Mouse (Mus musculus): ENCODE results near the gene Dnajc10. TPM values are rescaled to one million over a fixed set of nuclear protein-coding genes. Genes with fewer than 3 reads are reported as not detected.

Dnajc10 gene
- polyA plus RNA-seq, 1 experiment from 2014 or later: 66.9 TPM

DNA sequence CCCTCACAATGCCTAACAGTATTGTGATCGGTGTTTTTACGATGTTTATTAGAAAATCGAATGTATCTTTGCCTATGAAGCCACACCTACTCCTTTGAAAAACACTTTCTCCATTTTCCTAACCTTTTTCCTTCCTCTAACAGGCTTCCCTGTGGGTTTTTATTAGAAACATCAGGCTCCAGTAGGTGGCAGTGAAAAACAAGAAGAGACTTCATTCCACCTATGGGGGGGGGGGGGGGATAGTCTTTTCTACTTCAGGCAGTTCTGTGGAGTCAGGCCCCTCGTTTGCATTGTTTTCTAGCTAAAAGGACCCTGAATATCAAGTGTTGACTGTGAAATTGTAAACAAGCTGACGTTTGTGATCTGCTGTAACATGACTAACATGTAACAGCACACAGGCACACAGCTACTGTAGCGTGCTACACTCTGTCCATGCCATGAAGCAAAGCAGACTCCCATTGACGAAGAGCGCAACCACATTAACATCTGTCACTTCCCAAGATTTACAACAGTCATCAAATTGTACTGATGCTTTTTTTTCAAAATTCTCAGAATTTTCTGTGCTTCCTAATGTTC lies 41.5 kb downstream of the Dnajc10 start:
- no peak overlapping the region for H3K9ac ChIP-seq
- no peak overlapping the region for H3K27ac ChIP-seq
- no peak overlapping the region for H3K4me3 ChIP-seq (replicated peaks)
- no peaks in the 10 kb centered on the region for H3K9me3 ChIP-seq
- no peak overlapping the region for H3K4me2 ChIP-seq
- H3K27me3 ChIP-seq (replicated peaks): no peaks in the 10 kb centered on the region
- no peak for ATAC-seq (ENCODE audit: insufficient read depth, low FRiP score, low read depth)
- H3K36me3 ChIP-seq: peaks cover 5% of the 10 kb centered on the region; the same call in 1 of the 2 replicates
- no peaks in the 10 kb centered on the region for H3K4me1 ChIP-seq
- 53% methylated on average over 8 of the region's 8 CpGs for WGBS

DNA sequence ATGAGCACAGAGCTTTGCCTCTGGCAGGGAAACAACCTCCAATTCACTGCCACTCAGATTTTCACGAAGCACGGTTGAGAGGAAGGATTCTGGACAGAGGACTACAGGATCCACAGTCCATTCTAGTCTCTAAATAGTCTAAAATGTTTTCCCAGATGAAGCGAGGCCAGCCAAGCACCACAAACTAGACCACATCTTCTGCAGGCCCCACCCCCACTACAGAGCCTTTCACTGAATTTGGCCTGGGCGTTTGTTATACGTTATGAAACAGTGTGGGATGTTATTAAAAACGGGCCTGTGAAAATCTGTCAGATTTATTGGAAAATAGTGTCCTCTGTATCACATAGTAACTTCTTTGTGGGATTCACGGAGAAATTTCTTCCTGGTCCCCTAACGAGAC lies 56.2 kb downstream of the Dnajc10 start:
- H3K27ac ChIP-seq: no peak overlapping the region
- no peaks in the 10 kb centered on the region for H3K9me3 ChIP-seq
- 83% methylated on average over 8 of the region's 8 CpGs for WGBS
- no peak overlapping the region for H3K9ac ChIP-seq
- H3K4me2 ChIP-seq: no peak overlapping the region
- no peaks in the 10 kb centered on the region for H3K27me3 ChIP-seq (replicated peaks)
- H3K36me3 ChIP-seq: no peaks in the 10 kb centered on the region
- no peak for ATAC-seq (ENCODE audit: insufficient read depth, low FRiP score, low read depth)
- no peak overlapping the region for H3K4me3 ChIP-seq (replicated peaks)
- H3K4me1 ChIP-seq: no peaks in the 10 kb centered on the region

DNA sequence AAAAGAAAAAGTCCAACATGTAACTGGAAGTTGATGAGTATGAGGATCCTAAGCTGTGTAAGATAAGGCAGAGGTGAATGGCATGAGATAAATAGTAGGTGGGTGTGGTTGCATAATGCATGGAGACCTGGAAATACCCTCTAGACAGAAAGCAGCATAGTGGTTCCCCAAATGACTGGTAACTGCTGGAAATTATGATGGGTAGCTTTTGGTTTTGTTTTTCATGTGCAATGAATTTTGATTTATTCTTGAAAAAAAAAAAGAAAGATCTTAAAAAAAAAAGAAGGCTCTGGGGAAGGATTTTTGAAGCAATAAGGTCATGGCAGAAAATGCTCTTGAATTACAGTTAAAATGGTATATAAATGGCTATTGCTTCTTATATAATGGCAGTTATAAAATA lies 59.6 kb downstream of the Dnajc10 start:
- no peaks in the 10 kb centered on the region for H3K36me3 ChIP-seq
- H3K4me1 ChIP-seq: no peaks in the 10 kb centered on the region
- H3K4me3 ChIP-seq (replicated peaks): no peak overlapping the region
- no peak overlapping the region for H3K9ac ChIP-seq
- ATAC-seq (ENCODE audit: insufficient read depth, low FRiP score, low read depth): no peak
- H3K27me3 ChIP-seq (replicated peaks): no peaks in the 10 kb centered on the region
- no peaks in the 10 kb centered on the region for H3K9me3 ChIP-seq
- no peak overlapping the region for H3K4me2 ChIP-seq
- no peak overlapping the region for H3K27ac ChIP-seq

DNA sequence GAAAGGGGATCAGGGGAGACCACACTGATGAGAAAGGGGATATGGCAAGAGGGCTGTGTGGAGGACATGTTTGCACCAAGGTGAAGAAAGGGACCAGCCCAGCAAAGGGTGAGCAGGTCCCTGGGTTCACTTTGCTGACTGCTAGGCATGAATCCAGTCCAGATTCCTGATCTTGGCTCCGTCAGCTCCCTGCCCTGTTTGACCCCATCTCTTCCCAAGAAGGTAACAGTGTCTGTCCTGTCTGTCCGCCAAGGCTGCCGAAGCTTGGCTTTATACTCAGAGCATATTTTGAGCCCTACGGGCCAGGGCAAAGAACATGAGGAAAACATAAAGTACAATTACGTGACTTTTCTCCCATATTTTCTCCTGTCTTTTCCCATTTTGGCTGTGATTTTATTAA lies 64.6 kb downstream of the Dnajc10 start:
- H3K4me2 ChIP-seq: no peak overlapping the region

GRCm38 (mm10) chr2:80384447-80384846 lies 69.2 kb downstream of the Dnajc10 start:
- WGBS: 56% methylated on average over 4 of the region's 4 CpGs

More for the DNA sequence above, 64.6 kb downstream of the Dnajc10 start:
- Histone ChIP-seq H3K4me1 (no peaks in the 10 kb centered on the region), H3K36me3 (no peaks in the 10 kb centered on the region), H3K9me3 (no peaks in the 10 kb centered on the region), H3K27me3 (replicated peaks) (no peaks in the 10 kb centered on the region), H3K9ac (no peak overlapping the region), H3K27ac (no peak overlapping the region), H3K4me3 (replicated peaks) (no peak overlapping the region)
- no peak for ATAC-seq (ENCODE audit: insufficient read depth, low FRiP score, low read depth)
- 88% methylated on average over 5 of the region's 5 CpGs for WGBS

DNA sequence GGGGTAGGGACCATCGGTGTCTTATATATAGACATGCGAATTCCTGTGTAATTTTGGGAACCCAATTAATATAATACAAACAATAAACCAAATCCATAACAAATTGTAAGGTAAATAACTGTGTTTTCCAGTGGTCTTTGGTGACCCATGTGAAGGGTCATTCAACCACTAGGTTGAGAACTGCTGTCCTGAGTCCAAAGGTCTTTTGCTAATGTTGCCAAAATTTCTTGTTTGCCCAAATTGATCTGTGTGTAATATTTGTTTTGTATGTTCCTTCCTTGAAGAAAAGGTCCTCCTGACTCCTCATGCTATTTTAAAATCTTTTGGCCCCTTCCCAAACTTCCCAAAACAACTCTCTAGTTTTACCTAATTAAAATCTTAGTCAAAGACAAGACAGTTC lies 71.0 kb downstream of the Dnajc10 start:
- no peaks in the 10 kb centered on the region for H3K9me3 ChIP-seq
- H3K27me3 ChIP-seq (replicated peaks): no peaks in the 10 kb centered on the region
- H3K4me2 ChIP-seq: no peak overlapping the region
- no peaks in the 10 kb centered on the region for H3K4me1 ChIP-seq
- no peak overlapping the region for H3K9ac ChIP-seq
- ATAC-seq (ENCODE audit: insufficient read depth, low FRiP score, low read depth): no peak
- H3K4me3 ChIP-seq (replicated peaks): no peak overlapping the region
- H3K27ac ChIP-seq: no peak overlapping the region
- WGBS: 96% methylated on average over 2 of the region's 2 CpGs
- H3K36me3 ChIP-seq: no peaks in the 10 kb centered on the region

More at GRCm38 (mm10) chr2:80384447-80384846, 69.2 kb downstream of the Dnajc10 start:
- Histone ChIP-seq H3K4me2 (no peak overlapping the region), H3K36me3 (no peaks in the 10 kb centered on the region), H3K27ac (no peak overlapping the region), H3K27me3 (replicated peaks) (no peaks in the 10 kb centered on the region), H3K9ac (no peak overlapping the region), H3K4me3 (replicated peaks) (no peak overlapping the region), H3K9me3 (no peaks in the 10 kb centered on the region), H3K4me1 (no peaks in the 10 kb centered on the region)
- ATAC-seq (ENCODE audit: insufficient read depth, low FRiP score, low read depth): no peak

DNA sequence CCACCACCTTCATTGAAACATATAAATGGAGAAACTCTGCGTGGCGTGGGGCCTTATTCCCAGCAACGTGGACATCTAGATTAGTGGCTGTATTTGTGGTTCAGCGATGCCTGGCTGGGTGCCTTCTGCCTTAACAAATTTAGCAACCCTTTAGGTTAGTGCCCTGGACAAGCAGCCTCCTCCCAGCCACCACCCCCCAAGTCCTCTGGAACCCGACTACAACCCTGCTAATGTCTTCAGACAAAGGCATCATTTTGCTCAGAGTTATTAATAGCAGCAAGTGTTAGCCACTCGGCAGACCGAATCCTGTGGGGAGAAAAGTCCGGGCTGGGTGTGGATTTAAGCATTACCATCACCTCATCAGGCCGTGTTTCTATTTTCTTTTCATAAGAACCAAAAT lies 72.4 kb downstream of the Dnajc10 start:
- Histone ChIP-seq H3K4me3 (replicated peaks) (no peak overlapping the region), H3K27me3 (replicated peaks) (no peaks in the 10 kb centered on the region), H3K4me1 (no peaks in the 10 kb centered on the region), H3K9ac (no peak overlapping the region), H3K27ac (no peak overlapping the region), H3K4me2 (no peak overlapping the region), H3K9me3 (no peaks in the 10 kb centered on the region), H3K36me3 (no peaks in the 10 kb centered on the region)
- ATAC-seq (ENCODE audit: insufficient read depth, low FRiP score, low read depth): no peak
- 56% methylated on average over 9 of the region's 9 CpGs for WGBS

- no peak for ATAC-seq (ENCODE audit: insufficient read depth, low FRiP score, low read depth)
- no peak overlapping the region for H3K4me3 ChIP-seq (replicated peaks)
- no peaks in the 10 kb centered on the region for H3K36me3 ChIP-seq
- H3K9me3 ChIP-seq: no peaks in the 10 kb centered on the region
- WGBS: 55% methylated on average over 3 of the region's 3 CpGs
- no peaks in the 10 kb centered on the region for H3K27me3 ChIP-seq (replicated peaks)
- H3K4me2 ChIP-seq: no peak overlapping the region
- no peaks in the 10 kb centered on the region for H3K4me1 ChIP-seq
- H3K27ac ChIP-seq: no peak overlapping the region
- no peak overlapping the region for H3K9ac ChIP-seq
These were observed 73.1 kb downstream of the Dnajc10 start for GRCm38 (mm10) chr2:80388341-80388740.

DNA sequence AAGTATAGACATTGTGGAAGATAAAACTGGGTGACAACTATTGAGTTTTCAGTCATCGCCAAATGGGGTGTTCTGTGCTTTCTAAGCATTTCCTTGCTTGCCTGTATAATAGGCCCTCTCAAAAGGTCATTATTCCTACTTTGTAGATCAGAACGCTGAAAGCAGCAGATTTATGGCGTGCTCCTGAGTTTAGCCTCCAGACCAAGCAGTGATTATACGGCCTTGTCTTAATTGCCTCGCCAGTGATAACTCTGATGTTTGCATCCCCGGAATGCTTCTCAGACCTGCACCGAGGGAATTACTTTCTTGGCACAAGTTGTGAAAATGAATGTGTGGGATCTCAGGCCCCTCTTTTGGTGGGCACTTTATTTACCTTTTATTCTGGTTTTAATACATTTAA lies 80.8 kb downstream of the Dnajc10 start:
- Histone ChIP-seq H3K27ac (no peak overlapping the region), H3K9me3 (no peaks in the 10 kb centered on the region), H3K9ac (no peak overlapping the region), H3K27me3 (replicated peaks) (no peaks in the 10 kb centered on the region), H3K4me1 (no peaks in the 10 kb centered on the region), H3K4me2 (no peak overlapping the region), H3K36me3 (no peaks in the 10 kb centered on the region), H3K4me3 (replicated peaks) (no peak overlapping the region)
- no peak for ATAC-seq (ENCODE audit: insufficient read depth, low FRiP score, low read depth)
- WGBS: 47% methylated on average over 7 of the region's 7 CpGs

GRCm38 (mm10) chr2:80396864-80397263 lies 81.6 kb downstream of the Dnajc10 start:
- Histone ChIP-seq H3K4me1 (no peaks in the 10 kb centered on the region), H3K4me3 (replicated peaks) (no peak overlapping the region), H3K27me3 (replicated peaks) (no peaks in the 10 kb centered on the region), H3K9ac (no peak overlapping the region), H3K9me3 (no peaks in the 10 kb centered on the region), H3K27ac (no peak overlapping the region), H3K4me2 (no peak overlapping the region), H3K36me3 (no peaks in the 10 kb centered on the region)
- 40% methylated on average over 3 of the region's 3 CpGs for WGBS
- no peak for ATAC-seq (ENCODE audit: insufficient read depth, low FRiP score, low read depth)

GRCm38 (mm10) chr2:80398595-80399099 lies 83.4 kb downstream of the Dnajc10 start:
- no peak overlapping the region for H3K27ac ChIP-seq
- no peak overlapping the region for H3K4me2 ChIP-seq
- H3K36me3 ChIP-seq: no peaks in the 10 kb centered on the region
- no peak for ATAC-seq (ENCODE audit: insufficient read depth, low FRiP score, low read depth)
- 34% methylated on average over 3 of the region's 3 CpGs for WGBS
- H3K27me3 ChIP-seq (replicated peaks): no peaks in the 10 kb centered on the region
- no peak overlapping the region for H3K4me3 ChIP-seq (replicated peaks)
- no peaks in the 10 kb centered on the region for H3K9me3 ChIP-seq
- H3K9ac ChIP-seq: no peak overlapping the region
- no peaks in the 10 kb centered on the region for H3K4me1 ChIP-seq

All from stomach, embryonic 15.5 days (tissue).